Mouse (Mus musculus) olfactory bulb, adult 2 months (tissue): Measurements from ENCODE around the gene B3galt5.

Experiments
- CTCF ChIP-seq: fragments of 200-500 bp; IDR thresholded peaks from 2 replicates; pipeline ENCODE4 v1.5.1; 2012; ENCODE audit warnings: low read depth, mild to moderate bottlenecking, low read length, moderate library complexity; ENCODE audit not compliant: insufficient read depth
- POLR2A ChIP-seq: fragments of 200-500 bp; IDR thresholded peaks from 2 replicates; pipeline ENCODE4 v1.6.1; 2012; ENCODE audit warnings: mild to moderate bottlenecking, low read depth, low read length, moderate library complexity; ENCODE audit not compliant: insufficient read depth

- TF ChIP-seq CTCF (no peak), POLR2A (no peak)
Measured at GRCm38 (mm10) chr16:96222452-96222851, 13.1 kb upstream of the B3galt5 start.
